Mouse (Mus musculus) CH12.LX (cell line): ENCODE results near the gene Cd164l2. TPM values are rescaled to one million over a fixed set of nuclear protein-coding genes. Genes with fewer than 3 reads are reported as not detected.

Experiments
- DNase-seq: peaks from one replicate; pipeline ENCODE4 v3.0.0-alpha.2; 2013; ENCODE audit errors: extremely low read depth
- H3K27ac ChIP-seq: 2 replicates; pipeline ENCODE4 v1.5.1; 2012; ENCODE audit warnings: low read depth, mild to moderate bottlenecking, control low read depth, moderate library complexity; ENCODE audit not compliant: insufficient read depth
- H3K27me3 ChIP-seq: replicated peaks from 2 replicates; pipeline ENCODE3; 2012; ENCODE audit warnings: inconsistent platforms
- H3K36me3 ChIP-seq, 2 experiments: replicated peaks in 1 of 2; 2 replicates each; pipeline versions ENCODE3 to v1.6.1; 2012; ENCODE audit warnings: inconsistent platforms in 1 of 2, low read length in 1 of 2, mild to moderate bottlenecking in 1 of 2, mixed read lengths in 1 of 2, moderate library complexity in 1 of 2; ENCODE audit not compliant: control insufficient read depth in 1 of 2, insufficient read depth in 1 of 2
- H3K4me1 ChIP-seq, 2 experiments: 2 replicates each; pipeline ENCODE4 v1.6.1; 2012; ENCODE audit warnings: inconsistent platforms in 1 of 2, moderate library complexity in 1 of 2; ENCODE audit not compliant: insufficient read depth in 2 of 2, control insufficient read depth in 1 of 2
- H3K4me2 ChIP-seq: 2 replicates; pipeline ENCODE4 v1.6.1; 2012; ENCODE audit warnings: low read depth, mild to moderate bottlenecking, control low read depth; ENCODE audit not compliant: poor library complexity, insufficient read depth, severe bottlenecking
- H3K4me3 ChIP-seq, 3 experiments: fragments of 150-350 bp in 1 of 3; sonication (generic) in 1 of 3; replicated peaks in 1 of 3; 2 replicates each; pipeline versions ENCODE3 to v1.5.1; 2011 to 2012; ENCODE audit warnings: low read depth in 2 of 3, low read length in 2 of 3, mild to moderate bottlenecking in 2 of 3, moderate library complexity in 2 of 3, control low read depth in 1 of 3, improper control_type of control experiment in 1 of 3, inconsistent platforms in 1 of 3, mixed read lengths in 1 of 3; ENCODE audit not compliant: poor library complexity in 1 of 3
- H3K79me2 ChIP-seq: replicated peaks from 2 replicates; pipeline ENCODE4 v1.6.1; 2012; ENCODE audit warnings: mild to moderate bottlenecking, moderate library complexity; ENCODE audit not compliant: control insufficient read depth, poor library complexity, insufficient read depth, severe bottlenecking; ENCODE audit errors: extremely low read depth
- H3K9ac ChIP-seq: 2 replicates; pipeline ENCODE4 v1.6.1; 2012; ENCODE audit warnings: low read depth, mild to moderate bottlenecking, control low read depth, moderate library complexity; ENCODE audit not compliant: insufficient read depth
- H3K9me3 ChIP-seq: replicated peaks from 2 replicates; pipeline ENCODE3; 2012; ENCODE audit warnings: low read length, inconsistent platforms, mixed read lengths
- CHD1 ChIP-seq: IDR thresholded peaks from 2 replicates; pipeline ENCODE4 v1.6.1; 2012; ENCODE audit warnings: low read depth, low read length, improper control_type of control experiment, inconsistent platforms
- CHD2 ChIP-seq: IDR thresholded peaks from 2 replicates; pipeline ENCODE4 v1.6.1; 2011; ENCODE audit warnings: low read length, improper control_type of control experiment
- CTCF ChIP-seq, 2 experiments: IDR thresholded peaks in 1 of 2; conservative IDR thresholded peaks in 1 of 2; 2 replicates each; pipeline ENCODE4 v1.5.1; 2011 to 2012; ENCODE audit warnings: low read depth in 2 of 2, low read length in 2 of 2, improper control_type of control experiment in 1 of 2, inconsistent platforms in 1 of 2, mild to moderate bottlenecking in 1 of 2, moderate library complexity in 1 of 2
- E2F4 ChIP-seq: IDR thresholded peaks from 2 replicates; pipeline ENCODE4 v1.6.1; 2011; ENCODE audit warnings: low read depth, low read length, improper control_type of control experiment; ENCODE audit not compliant: insufficient replicate concordance
- ELF1 ChIP-seq: IDR thresholded peaks from 2 replicates; pipeline ENCODE4 v1.6.1; 2014; ENCODE audit warnings: low read depth, mild to moderate bottlenecking, inconsistent platforms, low read length, improper control_type of control experiment
- EP300 ChIP-seq: IDR thresholded peaks from 2 replicates; pipeline ENCODE4 v1.6.1; 2011; ENCODE audit warnings: low read length, improper control_type of control experiment
- ETS1 ChIP-seq: conservative IDR thresholded peaks from 2 replicates; pipeline ENCODE4 v1.6.1; 2012; ENCODE audit warnings: low read depth, mild to moderate bottlenecking, inconsistent platforms, low read length, improper control_type of control experiment, moderate library complexity
- GABPA ChIP-seq: IDR thresholded peaks from 2 replicates; pipeline ENCODE4 v1.6.1; 2012; ENCODE audit warnings: low read depth, low read length, improper control_type of control experiment, inconsistent platforms; ENCODE audit not compliant: insufficient replicate concordance
- HCFC1 ChIP-seq: IDR thresholded peaks from 2 replicates; pipeline ENCODE4 v1.6.1; 2012; ENCODE audit warnings: low read depth, mild to moderate bottlenecking, inconsistent platforms, low read length, improper control_type of control experiment
- IRF4 ChIP-seq: IDR thresholded peaks from 2 replicates; pipeline ENCODE4 v1.6.1; 2014; ENCODE audit warnings: low read depth, mild to moderate bottlenecking, inconsistent platforms, low read length, improper control_type of control experiment
- JUN ChIP-seq: IDR thresholded peaks from 2 replicates; pipeline ENCODE4 v1.6.1; 2011; ENCODE audit warnings: low read depth, mild to moderate bottlenecking, low read length, improper control_type of control experiment, moderate library complexity; ENCODE audit not compliant: insufficient read depth
- MAFK ChIP-seq: IDR thresholded peaks from 2 replicates; pipeline ENCODE4 v1.6.1; 2011; ENCODE audit warnings: low read length, improper control_type of control experiment; ENCODE audit not compliant: insufficient replicate concordance
- MAX ChIP-seq: IDR thresholded peaks from 2 replicates; pipeline ENCODE4 v1.6.1; 2011; ENCODE audit warnings: low read length, improper control_type of control experiment
- MAZ ChIP-seq: IDR thresholded peaks from 2 replicates; pipeline ENCODE4 v1.6.1; 2012; ENCODE audit warnings: low read depth, mild to moderate bottlenecking, inconsistent platforms, low read length, improper control_type of control experiment, moderate library complexity
- MEF2A ChIP-seq: IDR thresholded peaks from 2 replicates; pipeline ENCODE4 v1.6.1; 2014; ENCODE audit warnings: low read depth, mild to moderate bottlenecking, inconsistent platforms, low read length, improper control_type of control experiment, borderline replicate concordance
- MXI1 ChIP-seq: IDR thresholded peaks from 2 replicates; pipeline ENCODE4 v1.6.1; 2011; ENCODE audit warnings: mild to moderate bottlenecking, low read depth, low read length, improper control_type of control experiment
- NRF1 ChIP-seq: IDR thresholded peaks from 2 replicates; pipeline ENCODE4 v1.6.1; 2014; ENCODE audit warnings: low read depth, mild to moderate bottlenecking, inconsistent platforms, low read length, improper control_type of control experiment, moderate library complexity
- PAX5 ChIP-seq: IDR thresholded peaks from 2 replicates; pipeline ENCODE4 v1.6.1; 2012; ENCODE audit warnings: low read length, inconsistent platforms, mixed read lengths
- POLR2A ChIP-seq: IDR thresholded peaks from 2 replicates; pipeline ENCODE4 v1.6.1; 2011; ENCODE audit warnings: low read depth, mild to moderate bottlenecking, improper control_type of control experiment, low read length
- POLR2AphosphoS2 ChIP-seq: IDR thresholded peaks from 2 replicates; pipeline ENCODE4 v1.6.1; 2011; ENCODE audit warnings: low read depth, low read length, improper control_type of control experiment
- SIN3A ChIP-seq: IDR thresholded peaks from 2 replicates; pipeline ENCODE4 v1.6.1; 2012; ENCODE audit warnings: low read length, improper control_type of control experiment, inconsistent platforms
- SMC3 ChIP-seq: IDR thresholded peaks from 2 replicates; pipeline ENCODE4 v1.6.1; 2011; ENCODE audit warnings: low read depth, low read length, improper control_type of control experiment
- TCF12 ChIP-seq: IDR thresholded peaks from 2 replicates; pipeline ENCODE4 v1.6.1; 2014; ENCODE audit warnings: low read depth, mild to moderate bottlenecking, inconsistent platforms, low read length, improper control_type of control experiment
- UBTF ChIP-seq: IDR thresholded peaks from 2 replicates; pipeline ENCODE4 v1.6.1; 2012; ENCODE audit warnings: low read depth, mild to moderate bottlenecking, inconsistent platforms, low read length, improper control_type of control experiment, moderate library complexity
- USF1 ChIP-seq: IDR thresholded peaks from 2 replicates; pipeline ENCODE4 v1.6.1; 2014; ENCODE audit warnings: low read depth, mild to moderate bottlenecking, inconsistent platforms, low read length, improper control_type of control experiment
- USF2 ChIP-seq: conservative IDR thresholded peaks from 2 replicates; pipeline ENCODE4 v1.6.1; 2011; ENCODE audit warnings: low read depth, low read length, improper control_type of control experiment
- ZC3H11A ChIP-seq: IDR thresholded peaks from 2 replicates; pipeline ENCODE4 v1.6.1; 2012; ENCODE audit warnings: low read depth, mild to moderate bottlenecking, inconsistent platforms, low read length, improper control_type of control experiment
- ZKSCAN1 ChIP-seq: IDR thresholded peaks from 2 replicates; pipeline ENCODE4 v1.6.1; 2012; ENCODE audit warnings: low read depth, inconsistent platforms, low read length, improper control_type of control experiment, borderline replicate concordance
- ZNF384 ChIP-seq: IDR thresholded peaks from 2 replicates; pipeline ENCODE4 v1.6.1; 2012; ENCODE audit warnings: low read depth, low read length, improper control_type of control experiment, inconsistent platforms
- dilution Hi-C: fragments of 300-500 bp; cut with MboI; formaldehyde crosslinking; loops from 2 replicates; pipeline ENCODE4 v1.14.3; 2020; ENCODE audit warnings: low sequenced_read_pairs; ENCODE audit not compliant: extremely low pct_unique_long_range_greater_than_20kb, extremely low pct_ligation_motif_present
- in situ Hi-C: fragments of 300-500 bp; cut with MboI; formaldehyde crosslinking; loops from 3 replicates; pipeline ENCODE4 v1.14.3; 2019; ENCODE audit warnings: low sequenced_read_pairs, low pct_ligation_motif_present, low pct_unique_long_range_greater_than_20kb, mixed read lengths
- polyA plus RNA-seq: library from polyadenylated mRNA; unstranded; fragments of >175 nt; gene quantifications from 2 replicates; pipeline ENCODE4 v1.2.1, GENCODE M21; 2012; ENCODE audit warnings: low read depth; ENCODE audit not compliant: insufficient read length
- total RNA-seq, 2 experiments: library from RNA; depleted of rRNA; stranded (reverse); fragments of 300-350 nt in 1 of 2; fragments of >200 nt in 1 of 2; gene quantifications; 2 replicates each; pipeline ENCODE4 v1.2.3; 2012 to 2014

Gene Cd164l2
- total and polyA plus RNA-seq, 3 experiments = not detected

DNA sequence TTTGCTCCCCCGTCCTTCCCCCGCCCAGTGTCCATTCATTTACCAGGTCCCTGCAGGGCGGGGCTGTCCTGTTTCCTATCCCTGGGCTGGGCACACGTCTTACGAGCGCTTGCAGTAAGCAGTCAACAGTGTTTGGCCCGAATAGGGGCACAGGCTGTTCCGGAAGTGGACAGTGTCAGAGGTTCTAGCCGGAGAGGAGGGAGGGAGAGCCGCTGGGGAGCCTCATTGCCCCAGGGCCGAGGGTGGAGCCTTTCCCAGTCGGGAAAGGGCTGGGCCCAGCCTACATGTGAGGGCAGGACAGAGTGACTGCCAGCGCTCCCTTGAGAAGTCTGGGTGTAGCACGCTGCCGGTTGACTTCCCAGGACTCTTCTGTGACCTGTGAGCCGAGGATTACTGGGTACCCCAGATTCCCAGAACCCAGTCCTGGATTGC, 28.6 kb downstream of the Cd164l2 start, which contains the start of gene Map3k6:
TSS of gene Map3k6 (plus strand) at position 329 of the 432 bp plus-strand sequence.
- peaks cover 53% of the 10 kb centered on the region for H3K27me3 ChIP-seq
- dilution Hi-C loops = no loop called here
- H3K36me3 ChIP-seq = no peaks in the 10 kb centered on the region
- H3K27ac ChIP-seq = no peak within 1 kb of the TSS
- TF ChIP-seq ELF1 (no peak), PAX5 (no peak), NRF1 (no peak)
- TF ChIP-seq, all 38 proteins: peak for 0
- Histone ChIP-seq H3K9me3 (peaks cover 2% of the 10 kb centered on the region), H3K4me1 (peaks cover 3 to 22% of the 10 kb centered on the region in 2 experiments; a peak in 3 of 4 replicates), H3K9ac (peak within 1 kb of the TSS; percentile 60), H3K4me2 (peak within 1 kb of the TSS; percentile 93), H3K79me2 (no peaks in the 10 kb centered on the region), H3K4me3 (peak within 1 kb of the TSS; percentile 49 to 64 (median 50))
- no peak for DNase-seq
- in situ Hi-C loops = no loop called here

DNA sequence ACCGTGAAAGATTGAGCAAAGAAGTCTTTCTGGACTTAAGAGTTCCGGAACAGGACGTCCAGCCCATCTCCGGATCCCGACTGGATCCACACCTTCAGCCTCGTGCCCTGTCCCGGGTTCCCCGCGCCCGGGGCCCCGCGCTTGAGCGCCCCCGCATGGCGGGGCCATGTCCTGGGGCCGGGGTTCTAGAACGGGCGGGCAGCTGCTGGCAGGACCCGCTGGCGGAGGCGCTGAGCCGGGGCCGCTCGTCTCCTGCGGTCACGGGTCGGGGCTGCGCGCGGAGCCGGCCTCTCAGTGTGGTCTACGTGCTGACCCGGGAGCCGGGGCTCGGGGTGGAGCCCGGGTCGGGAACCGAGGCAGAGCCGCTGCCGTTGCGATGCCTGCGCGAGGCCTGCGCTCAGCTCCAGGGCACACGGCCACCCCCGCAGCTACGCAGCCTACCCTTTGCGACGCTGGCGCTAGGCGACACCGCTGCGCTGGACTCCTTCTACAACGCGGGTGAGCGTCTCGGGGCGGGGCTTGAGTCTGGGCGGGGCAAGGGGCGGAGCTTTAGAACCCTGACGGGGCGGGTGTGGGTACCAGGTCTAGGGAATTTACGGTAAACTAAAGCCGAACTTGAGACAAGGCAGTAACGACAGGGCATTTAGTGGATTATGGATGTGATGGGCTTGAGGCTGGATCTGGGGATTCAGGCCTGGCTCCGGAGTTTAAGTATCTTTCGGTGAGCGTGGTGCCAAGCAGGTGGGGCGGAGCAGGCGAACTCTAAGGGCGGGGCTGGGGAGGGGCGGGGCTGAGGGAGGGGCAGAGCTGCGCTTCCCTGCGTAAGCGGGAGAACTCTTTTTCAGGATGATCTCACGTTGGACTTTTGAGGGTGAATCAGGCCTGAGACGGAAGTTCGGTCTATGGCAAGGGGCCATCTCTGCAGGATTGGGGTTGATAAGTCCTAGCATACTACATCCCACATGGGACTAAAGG, 29.3 kb downstream of the Cd164l2 start:
- dilution Hi-C loops (no loop called here), in situ Hi-C loops (no loop called here)
- H3K79me2 ChIP-seq = no peaks in the 10 kb centered on the region
- H3K27ac ChIP-seq = no peak overlapping the region
- H3K4me1 ChIP-seq = peaks cover 3 to 22% of the 10 kb centered on the region in 2 experiments; a peak in 3 of 4 replicates
- peak; percentile 79 for DNase-seq
- H3K9ac ChIP-seq = peak overlapping the region; percentile 60
- peaks cover 2% of the 10 kb centered on the region for H3K9me3 ChIP-seq
- H3K4me3 ChIP-seq = peak overlapping the region; percentile 49 to 64 (median 50)
- peaks cover 57% of the 10 kb centered on the region for H3K27me3 ChIP-seq
- H3K36me3 ChIP-seq = no peaks in the 10 kb centered on the region
- H3K4me2 ChIP-seq = peak overlapping the region; percentile 93
- TF ChIP-seq USF1 = no peak
- no peak for TF ChIP-seq ZC3H11A
- TF ChIP-seq MAZ = no peak
- peak; percentile 43; the same call in 1 of the 2 replicates for TF ChIP-seq TCF12
- TF ChIP-seq MAFK = no peak
- TF ChIP-seq POLR2AphosphoS2 = no peak
- TF ChIP-seq CHD1 = no peak
- TF ChIP-seq UBTF = no peak; the same call in 1 of the 2 replicates
- TF ChIP-seq MXI1 = peak; percentile 59; the same call in 1 of the 2 replicates
- TF ChIP-seq CHD2 = no peak
- TF ChIP-seq MEF2A = 0 out of 2 replicates have a peak, but pooled peaks have one; percentile 13
- no peak for TF ChIP-seq USF2
- TF ChIP-seq EP300 = no peak
- no peak for TF ChIP-seq SMC3
- TF ChIP-seq ELF1 = no peak
- no peak for TF ChIP-seq JUN
- no peak for TF ChIP-seq PAX5
- TF ChIP-seq CTCF (conservative IDR thresholded peaks at IDR 0.05 in 1 of 2, IDR thresholded peaks at IDR 0.05 in 1 of 2; ENCODE audit: low read depth in 2 of 2, low read length in 2 of 2) = peak in 1 of 2 experiments; percentile 44; a peak in 2 of 4 replicates
- no peak for TF ChIP-seq HCFC1
- peak; percentile 48; the same call in 1 of the 2 replicates for TF ChIP-seq IRF4
- TF ChIP-seq ZKSCAN1 = no peak
- no peak for TF ChIP-seq SIN3A
- no peak for TF ChIP-seq ETS1
- TF ChIP-seq MAX = no peak
- TF ChIP-seq ZNF384 = no peak
- TF ChIP-seq GABPA = no peak
- peak; percentile 81 for TF ChIP-seq NRF1
- peak; percentile 63 for TF ChIP-seq POLR2A
- no peak for TF ChIP-seq E2F4
